Mouse (Mus musculus) heart, embryonic 14.5 days (tissue): Measurements from ENCODE around the gene Ankrd52. TPM values are rescaled to one million over a fixed set of nuclear protein-coding genes. Genes with fewer than 3 reads are reported as not detected.

ENCODE experiments used
- ATAC-seq: fragments of 200-750 bp; cut with Nextera tagmentation; 2 replicates; pipeline ENCODE4 v1.8.0; 2017; ENCODE audit warnings: low read depth, moderate TSS enrichment; ENCODE audit not compliant: insufficient number of reproducible peaks, insufficient read depth, low FRiP score
- H3K27ac ChIP-seq, 2 experiments: fragments of 200-500 bp in 1 of 2; fragments of 300-500 bp in 1 of 2; sonication (generic) in 1 of 2; replicated peaks in 1 of 2; 2 replicates each; pipeline ENCODE4 v1.5.1; 2012 to 2014; ENCODE audit warnings: low read depth in 2 of 2, low read length in 2 of 2, control low read depth in 1 of 2, mild to moderate bottlenecking in 1 of 2, mixed read lengths in 1 of 2; ENCODE audit not compliant: control insufficient read depth in 1 of 2, insufficient read depth in 1 of 2
- H3K27me3 ChIP-seq: fragments of 300-500 bp; sonication (generic); 2 replicates; pipeline ENCODE4 v1.6.1; 2014; ENCODE audit warnings: mild to moderate bottlenecking, low read length, control low read depth; ENCODE audit not compliant: control insufficient read depth, insufficient read depth
- H3K36me3 ChIP-seq: fragments of 300-500 bp; sonication (generic); 2 replicates; pipeline ENCODE4 v1.6.1; 2014; ENCODE audit warnings: mild to moderate bottlenecking, control low read depth, low read length, mixed read lengths; ENCODE audit not compliant: control insufficient read depth, insufficient read depth
- H3K4me1 ChIP-seq, 2 experiments: fragments of 200-500 bp in 1 of 2; fragments of 300-500 bp in 1 of 2; sonication (generic) in 1 of 2; 2 replicates each; pipeline ENCODE4 v1.6.1; 2012 to 2014; ENCODE audit warnings: low read length in 2 of 2, control low read depth in 1 of 2, mixed read lengths in 1 of 2; ENCODE audit not compliant: control insufficient read depth in 2 of 2, insufficient read depth in 2 of 2
- H3K4me2 ChIP-seq: fragments of 300-500 bp; sonication (generic); 2 replicates; pipeline ENCODE4 v1.6.1; 2014; ENCODE audit warnings: mild to moderate bottlenecking, low read length
- H3K4me3 ChIP-seq, 2 experiments: fragments of 200-500 bp in 1 of 2; fragments of 300-500 bp in 1 of 2; sonication (generic) in 1 of 2; 2 replicates each; pipeline ENCODE4 v1.5.1; 2012 to 2014; ENCODE audit warnings: low read length in 2 of 2, mild to moderate bottlenecking in 2 of 2, control low read depth in 1 of 2, low read depth in 1 of 2, moderate library complexity in 1 of 2; ENCODE audit not compliant: control insufficient read depth in 1 of 2, insufficient read depth in 1 of 2
- H3K9ac ChIP-seq: fragments of 300-500 bp; sonication (generic); 2 replicates; pipeline ENCODE4 v1.6.1; 2014; ENCODE audit warnings: mild to moderate bottlenecking, low read length
- H3K9me3 ChIP-seq: fragments of 300-500 bp; sonication (generic); 2 replicates; pipeline ENCODE4 v1.6.1; 2016; ENCODE audit warnings: low read length, control low read depth; ENCODE audit not compliant: control insufficient read depth
- WGBS: fragments of 180-500 bp; shearing (Covaris S2); extraction: QIAGEN DNeasy Blood & Tissue Kit; methylation state at CpG from one replicate; pipeline ENCODE4 v1.1.7; 2014; 5-methylcytosine and 5-hydroxymethylcytosine counted together
- polyA plus RNA-seq: library from polyadenylated mRNA; unstranded; fragments of >200 nt; fragmentation: Nextera tagmentation; extraction: Ambion mirVana; gene quantifications from 2 replicates; pipeline ENCODE4 v1.2.1, GENCODE M21; 2014

Ankrd52 gene
- polyA plus RNA-seq, 1 experiment from 2014 or later: 9.9 TPM

DNA sequence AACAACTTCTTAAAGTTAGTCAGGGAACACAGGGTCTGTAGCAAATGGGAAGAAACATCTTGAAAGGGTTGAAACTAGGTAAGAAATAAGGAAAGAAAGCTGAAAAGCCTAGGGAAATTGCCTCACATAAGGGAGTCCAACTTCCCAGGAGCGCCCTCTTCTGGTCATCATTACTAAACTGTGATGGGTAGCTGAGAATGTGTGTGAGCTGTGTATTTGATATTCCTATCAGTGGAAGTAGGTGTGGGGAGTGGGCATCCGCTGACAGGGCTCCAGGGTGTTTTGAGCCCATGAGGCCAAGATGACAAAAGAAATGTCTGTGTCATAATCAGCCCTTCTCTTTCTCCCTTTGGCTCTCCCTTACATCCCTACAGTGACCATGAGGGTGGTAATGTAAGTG, 18.1 kb upstream of the Ankrd52 start:
- ATAC-seq: no peak
- Histone ChIP-seq H3K36me3 (peaks cover 99% of the 10 kb centered on the region), H3K9me3 (no peaks in the 10 kb centered on the region), H3K4me2 (no peak overlapping the region), H3K27ac (no peak overlapping the region), H3K4me3 (no peak overlapping the region), H3K4me1 (no peaks in the 10 kb centered on the region), H3K27me3 (no peaks in the 10 kb centered on the region), H3K9ac (no peak overlapping the region)
- whole genome bisulfite sequencing: 44% methylated on average over 2 of the region's 2 CpGs

DNA sequence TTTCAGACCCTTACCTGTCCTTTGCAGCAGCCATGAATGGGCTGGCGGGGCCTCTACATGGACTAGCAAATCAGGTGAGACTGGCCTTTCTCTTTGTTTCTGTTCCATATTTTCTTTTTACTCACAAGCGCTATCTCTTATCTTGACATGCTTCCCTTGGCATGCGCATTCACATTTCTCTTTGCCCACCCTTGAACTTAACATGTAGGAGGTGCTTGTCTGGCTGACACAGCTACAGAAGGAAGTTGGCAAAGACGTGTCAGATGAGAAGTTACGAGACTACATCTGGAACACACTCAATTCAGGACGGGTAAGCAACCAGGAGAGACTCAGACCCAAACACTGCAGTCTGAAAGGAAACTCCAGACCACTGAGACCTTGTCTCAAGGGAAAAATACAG, 17.7 kb upstream of the Ankrd52 start:
- H3K9me3 ChIP-seq: no peaks in the 10 kb centered on the region
- H3K9ac ChIP-seq: no peak overlapping the region
- H3K4me2 ChIP-seq: no peak overlapping the region
- H3K4me1 ChIP-seq: no peaks in the 10 kb centered on the region
- ATAC-seq: no peak
- H3K27me3 ChIP-seq: no peaks in the 10 kb centered on the region
- no peak overlapping the region for H3K4me3 ChIP-seq
- WGBS: 65% methylated on average over 6 of the region's 6 CpGs
- H3K27ac ChIP-seq: no peak overlapping the region
- H3K36me3 ChIP-seq: peaks cover 98% of the 10 kb centered on the region

DNA sequence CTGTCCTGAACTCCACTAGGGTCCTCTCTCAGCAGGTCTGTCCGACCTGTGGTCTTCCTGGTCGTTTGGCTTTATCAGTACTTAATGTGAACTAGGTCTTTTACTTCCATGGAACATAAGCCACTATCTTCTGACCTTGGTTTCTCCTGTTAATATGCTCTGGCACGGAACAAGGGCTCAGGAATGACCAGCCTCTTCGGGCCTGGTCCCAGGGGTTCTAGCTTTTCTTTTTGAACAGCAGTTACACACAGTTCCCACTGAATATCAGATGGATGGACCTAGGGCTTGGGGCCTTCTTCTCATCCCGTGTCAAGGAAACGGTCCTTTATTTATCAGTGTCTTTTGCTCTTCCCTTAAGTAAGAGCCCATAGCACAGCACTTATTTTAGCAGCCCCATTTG, 15.1 kb upstream of the Ankrd52 start:
- Histone ChIP-seq H3K36me3 (peaks cover 85% of the 10 kb centered on the region), H3K4me2 (no peak overlapping the region)
- no peak for ATAC-seq

DNA sequence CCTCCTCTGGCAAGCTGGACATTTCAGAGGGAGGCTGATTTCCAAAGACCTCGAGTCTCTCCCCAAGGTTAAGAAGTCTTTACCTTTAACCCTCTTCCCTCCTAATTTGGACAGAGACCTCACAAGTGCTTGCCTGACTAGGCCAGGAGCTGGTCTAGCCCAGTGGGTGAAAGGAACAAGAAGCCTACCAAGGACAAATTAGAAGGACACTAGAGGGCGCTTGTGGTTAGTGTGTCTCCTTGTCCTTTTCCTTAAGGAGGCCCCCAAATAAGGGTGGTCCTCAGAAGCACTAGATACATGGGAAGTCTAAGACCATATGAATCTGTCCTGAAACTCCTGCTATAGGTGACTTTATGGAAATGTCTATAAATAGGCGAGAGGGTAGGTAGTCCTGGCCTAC, 14.3 kb upstream of the Ankrd52 start:
- H3K4me2 ChIP-seq: no peak overlapping the region
- no peak overlapping the region for H3K9ac ChIP-seq
- H3K4me1 ChIP-seq: no peaks in the 10 kb centered on the region; a peak in 1 of 4 replicates
- no peak overlapping the region for H3K27ac ChIP-seq
- WGBS: 44% methylated on average over 3 of the region's 3 CpGs
- no peak overlapping the region for H3K4me3 ChIP-seq
- peaks cover 77% of the 10 kb centered on the region for H3K36me3 ChIP-seq
- no peaks in the 10 kb centered on the region for H3K9me3 ChIP-seq
- no peaks in the 10 kb centered on the region for H3K27me3 ChIP-seq
- ATAC-seq: no peak

More for the DNA sequence above, 15.1 kb upstream of the Ankrd52 start:
- Histone ChIP-seq H3K27me3 (no peaks in the 10 kb centered on the region), H3K4me1 (no peaks in the 10 kb centered on the region), H3K9me3 (no peaks in the 10 kb centered on the region), H3K9ac (no peak overlapping the region; the same call in 1 of the 2 replicates), H3K4me3 (no peak overlapping the region), H3K27ac (no peak overlapping the region)
- 76% methylated on average over 6 of the region's 6 CpGs for WGBS

DNA sequence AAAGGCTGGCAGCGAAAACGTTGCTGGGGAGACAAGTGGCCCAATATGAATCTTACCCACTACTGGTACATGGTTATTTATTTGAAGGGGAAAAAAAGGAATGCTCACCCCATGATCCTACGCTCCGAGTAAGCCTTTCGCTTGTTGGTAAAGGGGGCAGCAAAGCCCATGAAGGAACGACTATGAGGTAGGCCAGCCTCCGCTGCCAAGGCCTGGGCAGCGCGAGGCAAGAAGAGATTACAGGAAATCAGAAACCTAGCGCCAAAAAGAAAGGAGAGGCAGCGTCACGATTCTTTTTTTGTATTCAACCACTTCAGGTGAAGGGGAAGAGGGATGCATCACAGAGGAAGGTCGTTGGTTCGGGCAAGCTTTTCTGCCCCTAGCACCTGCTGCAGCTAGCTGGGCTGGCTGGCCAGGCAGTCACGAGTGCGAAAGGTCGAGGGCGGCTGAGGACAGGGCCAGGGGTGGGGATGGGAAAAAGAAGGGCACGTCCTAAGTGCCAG, 9.0 kb upstream of the Ankrd52 start:
- Histone ChIP-seq H3K36me3 (peaks cover 24% of the 10 kb centered on the region), H3K27me3 (no peaks in the 10 kb centered on the region), H3K4me2 (peak overlapping the region; percentile 89), H3K27ac (peak overlapping the region; percentile 88 to 90), H3K4me1 (peaks cover 6 to 11% of the 10 kb centered on the region in 2 experiments), H3K9me3 (no peaks in the 10 kb centered on the region), H3K9ac (peak overlapping the region; percentile 78), H3K4me3 (peak overlapping the region; percentile 68 to 69)
- 18% methylated on average over 19 of the region's 19 CpGs for WGBS
- ATAC-seq: no peak

GRCm38 (mm10) chr10:128368402-128369217, 8.3 kb upstream of the Ankrd52 start, which contains the start of gene Coq10a:
Coq10a (minus strand) TSS chr10:128368997.
- Histone ChIP-seq H3K4me3 (peak within 1 kb of the TSS; percentile 68 to 69), H3K9me3 (no peaks in the 10 kb centered on the region), H3K36me3 (peaks cover 17% of the 10 kb centered on the region), H3K27ac (peak within 1 kb of the TSS; percentile 88 to 90), H3K4me1 (peaks cover 8 to 16% of the 10 kb centered on the region in 2 experiments), H3K9ac (peak within 1 kb of the TSS; percentile 78), H3K27me3 (no peaks in the 10 kb centered on the region), H3K4me2 (peak within 1 kb of the TSS; percentile 89)
- ATAC-seq: peak; percentile 96
- under 1% methylated on average over 77 of the region's 87 CpGs for WGBS

- H3K27ac ChIP-seq: peak overlapping the region; percentile 88 to 90
- 8% methylated on average over 9 of the region's 9 CpGs for WGBS
- ATAC-seq: no peak
- no peaks in the 10 kb centered on the region for H3K9me3 ChIP-seq
- peak overlapping the region; percentile 78 for H3K9ac ChIP-seq
- peaks cover 8 to 16% of the 10 kb centered on the region in 2 experiments for H3K4me1 ChIP-seq
- H3K27me3 ChIP-seq: no peaks in the 10 kb centered on the region
- peak overlapping the region; percentile 68 to 69 for H3K4me3 ChIP-seq
- H3K4me2 ChIP-seq: peak overlapping the region; percentile 89
- peaks cover 13% of the 10 kb centered on the region for H3K36me3 ChIP-seq
Observed at GRCm38 (mm10) chr10:128369218-128369543, 7.7 kb upstream of the Ankrd52 start.
